Mouse (Mus musculus) heart, postnatal 0 days (tissue): ENCODE measurements around the gene Ccdc96. TPM values are rescaled to one million over a fixed set of nuclear protein-coding genes. Genes with fewer than 3 reads are reported as not detected.

Experiments
- ATAC-seq: fragments of 200-750 bp; cut with Nextera tagmentation; 2 replicates; pipeline ENCODE4 v1.8.0; 2017; ENCODE audit warnings: low read depth, moderate number of reproducible peaks, moderate library complexity; ENCODE audit not compliant: insufficient read depth
- DNase-seq: peaks from one replicate; pipeline ENCODE4 v3.0.0-alpha.2; 2016; ENCODE audit warnings: low spot score
- H3K27ac ChIP-seq: fragments of 300-500 bp; sonication (generic); 2 replicates; pipeline ENCODE4 v1.5.1; 2014; ENCODE audit warnings: low read depth, mild to moderate bottlenecking
- H3K27me3 ChIP-seq: fragments of 300-500 bp; sonication (generic); 2 replicates; pipeline ENCODE4 v1.6.1; 2014; ENCODE audit warnings: low read length, mixed read lengths; ENCODE audit not compliant: control insufficient read depth, insufficient read depth
- H3K36me3 ChIP-seq: fragments of 300-500 bp; sonication (generic); replicated peaks from 2 replicates; pipeline ENCODE4 v1.6.1; 2014; ENCODE audit warnings: low read length, mixed read lengths; ENCODE audit not compliant: control insufficient read depth, insufficient read depth
- H3K4me1 ChIP-seq: fragments of 300-500 bp; sonication (generic); 2 replicates; pipeline ENCODE4 v1.6.1; 2014; ENCODE audit warnings: antibody characterized with exemption; ENCODE audit not compliant: control insufficient read depth, insufficient read depth
- H3K4me2 ChIP-seq: fragments of 300-500 bp; sonication (generic); 2 replicates; pipeline ENCODE4 v1.6.1; 2014; ENCODE audit warnings: low read depth, mild to moderate bottlenecking, low read length, moderate library complexity
- H3K4me3 ChIP-seq: fragments of 300-500 bp; sonication (generic); 2 replicates; pipeline ENCODE4 v1.5.1; 2014; ENCODE audit warnings: low read depth, low read length
- H3K9ac ChIP-seq: fragments of 300-500 bp; sonication (generic); replicated peaks from 2 replicates; pipeline ENCODE4 v1.6.1; 2014; ENCODE audit warnings: low read depth, low read length, mixed read lengths
- H3K9me3 ChIP-seq: fragments of 300-500 bp; sonication (generic); replicated peaks from 2 replicates; pipeline ENCODE4 v1.6.1; 2016; ENCODE audit warnings: low read length; ENCODE audit not compliant: control insufficient read depth
- CTCF ChIP-seq: IDR thresholded peaks from 2 replicates; pipeline ENCODE4 v1.5.1; 2016; ENCODE audit warnings: antibody characterized with exemption, control low read depth, low read depth
- EP300 ChIP-seq: IDR thresholded peaks from 2 replicates; pipeline ENCODE4 v1.6.1; 2016; ENCODE audit warnings: antibody characterized with exemption, low read depth
- WGBS: fragments of 180-500 bp; shearing (Covaris S2); extraction: QIAGEN DNeasy Blood & Tissue Kit; methylation state at CpG from one replicate; pipeline ENCODE4 v1.1.7; 2014; 5-methylcytosine and 5-hydroxymethylcytosine counted together
- polyA plus RNA-seq: library from polyadenylated mRNA; unstranded; fragments of >200 nt; fragmentation: Nextera tagmentation; extraction: Ambion mirVana; gene quantifications from 2 replicates; pipeline ENCODE4 v1.2.1, GENCODE M21; 2015
- total RNA-seq: library from RNA; depleted of rRNA; stranded (reverse); fragments of >200 nt; gene quantifications from 2 replicates; pipeline ENCODE4 v1.2.3, GENCODE M21; 2014; ENCODE audit warnings: low replicate concordance

Gene Ccdc96
- total and polyA plus RNA-seq, 2 experiments from 2014 or later: 0.19 TPM; not detected in 1

DNA sequence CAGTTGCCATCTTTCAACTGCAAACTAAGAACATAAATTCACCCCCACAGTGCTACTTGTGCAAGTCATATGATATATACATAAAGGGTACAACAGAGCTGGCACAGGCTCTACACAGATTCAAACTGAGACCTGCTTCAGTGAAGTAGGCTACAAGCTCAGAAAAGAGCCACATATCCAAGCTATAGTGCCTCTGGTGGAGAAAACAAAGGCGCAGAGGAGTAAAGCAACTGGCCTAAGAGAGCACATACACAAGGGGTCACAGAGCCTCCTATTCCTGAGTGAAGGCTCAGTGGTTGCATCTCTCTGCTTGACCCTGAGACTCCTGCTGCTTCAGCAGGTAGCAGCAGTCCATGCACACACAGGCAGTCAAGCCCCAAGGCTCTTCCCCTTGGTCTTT, 3.3 kb upstream of the Ccdc96 start:
- no peaks in the 10 kb centered on the region for H3K9me3 ChIP-seq
- no peak overlapping the region for H3K4me2 ChIP-seq
- TF ChIP-seq CTCF: peak; percentile 31
- no peak for TF ChIP-seq EP300
- DNase-seq (no peak), ATAC-seq (no peak)
- WGBS: 77% methylated on average over 1 of the region's 1 CpGs
- H3K36me3 ChIP-seq: 0 out of 2 replicates have a peak, but pooled peaks cover 6% of the 10 kb centered on the region
- H3K4me1 ChIP-seq: peaks cover 42% of the 10 kb centered on the region
- H3K4me3 ChIP-seq: no peak overlapping the region
- H3K27ac ChIP-seq: no peak overlapping the region
- H3K27me3 ChIP-seq: peaks cover 10% of the 10 kb centered on the region
- H3K9ac ChIP-seq: no peak overlapping the region

DNA sequence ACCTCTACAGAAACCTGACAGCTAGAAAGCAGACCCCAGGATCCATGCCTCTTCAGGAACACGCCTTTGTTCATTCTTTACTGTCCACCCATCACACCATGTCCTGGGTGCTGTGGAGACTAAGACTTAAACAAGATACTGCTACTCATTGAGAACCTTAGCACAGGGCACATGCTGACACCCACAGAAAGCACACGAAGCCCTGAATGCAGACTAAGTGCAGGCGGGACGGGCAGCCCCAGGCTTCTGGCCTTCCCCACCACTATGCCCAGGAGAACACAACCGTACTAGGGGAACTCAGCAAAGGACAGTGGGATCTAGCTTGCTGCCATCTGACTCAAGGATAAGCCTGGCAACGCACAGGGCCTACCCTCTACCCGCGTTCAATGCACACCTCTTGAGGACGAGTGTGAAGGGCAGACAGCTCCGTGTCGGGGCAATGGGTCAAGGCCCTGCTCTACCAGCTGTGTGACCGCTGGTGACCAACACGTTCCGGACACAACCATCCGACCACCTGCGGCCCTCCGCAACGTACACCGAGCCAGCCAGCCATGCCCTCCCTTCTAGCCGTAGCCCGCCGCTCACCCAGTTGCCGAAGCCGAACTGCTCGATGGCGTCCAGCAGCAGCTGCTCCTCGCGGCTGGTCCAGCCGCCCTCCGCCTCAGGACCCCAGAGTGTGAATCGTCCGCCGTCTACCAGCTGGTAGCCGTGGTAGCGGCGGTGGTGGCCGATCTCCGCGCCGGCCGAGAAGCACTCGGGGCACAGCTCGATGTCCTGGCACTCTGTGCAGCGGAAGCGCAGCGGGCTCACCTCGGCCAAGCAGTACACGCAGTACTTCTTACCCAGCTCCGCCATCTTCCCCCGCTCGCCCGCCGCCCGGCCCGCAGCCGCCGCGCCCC, 936 bp upstream of the Ccdc96 start:
- WGBS: 2% methylated on average over 57 of the region's 58 CpGs
- Histone ChIP-seq H3K9ac (peak overlapping the region; percentile 83), H3K27me3 (peaks cover 14% of the 10 kb centered on the region), H3K27ac (peak overlapping the region; percentile 78), H3K4me2 (peak overlapping the region; percentile 93), H3K36me3 (no peaks in the 10 kb centered on the region), H3K4me1 (peaks cover 41% of the 10 kb centered on the region), H3K4me3 (peak overlapping the region; percentile 79), H3K9me3 (no peaks in the 10 kb centered on the region)
- ATAC-seq (peak; percentile 19; the same call in 1 of the 2 replicates), DNase-seq (peak; percentile 51)
- TF ChIP-seq CTCF (no peak), EP300 (no peak)

DNA sequence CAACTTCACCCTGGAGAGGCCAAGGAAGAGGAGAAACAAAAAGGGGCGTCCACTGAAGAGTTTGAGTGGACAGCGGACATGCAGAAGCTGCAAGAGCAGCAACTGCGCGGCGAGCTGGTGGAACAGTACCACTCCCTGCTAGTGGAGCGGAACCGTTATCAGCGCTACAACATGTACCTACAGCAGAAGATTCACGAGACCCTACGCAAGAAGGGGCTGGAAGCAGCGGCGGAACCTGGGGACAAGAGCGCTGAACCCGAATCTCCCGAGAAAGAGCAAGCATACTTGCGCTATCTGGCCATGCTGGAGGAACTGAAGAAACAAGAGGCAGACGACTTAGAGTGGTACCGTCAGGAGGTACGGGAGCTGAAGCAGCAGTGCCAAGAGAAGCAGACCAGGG, 918 bp downstream of the Ccdc96 start:
- no peaks in the 10 kb centered on the region for H3K9me3 ChIP-seq
- H3K36me3 ChIP-seq: no peaks in the 10 kb centered on the region
- peak overlapping the region; percentile 96 for H3K4me2 ChIP-seq
- no peak overlapping the region; the same call in 1 of the 2 replicates for H3K9ac ChIP-seq
- H3K4me3 ChIP-seq: peak overlapping the region; percentile 61
- peaks cover 14% of the 10 kb centered on the region for H3K27me3 ChIP-seq
- H3K4me1 ChIP-seq: peaks cover 25% of the 10 kb centered on the region
- 20% methylated on average over 19 of the region's 19 CpGs for WGBS
- DNase-seq (no peak), ATAC-seq (no peak)
- H3K27ac ChIP-seq: no peak overlapping the region
- no peak for TF ChIP-seq CTCF
- no peak for TF ChIP-seq EP300

- no peaks in the 10 kb centered on the region for H3K9me3 ChIP-seq
- H3K4me1 ChIP-seq: peaks cover 8% of the 10 kb centered on the region
- H3K9ac ChIP-seq: no peak overlapping the region
- H3K36me3 ChIP-seq: peaks cover 32% of the 10 kb centered on the region
- TF ChIP-seq EP300 (no peak), CTCF (peak; percentile 59)
- no peak overlapping the region for H3K4me2 ChIP-seq
- no peak for ATAC-seq
- no peak overlapping the region for H3K27ac ChIP-seq
- WGBS: 41% methylated on average over 2 of the region's 2 CpGs
- peaks cover 14% of the 10 kb centered on the region for H3K27me3 ChIP-seq
- no peak overlapping the region for H3K4me3 ChIP-seq
- DNase-seq: peak; percentile 24
Measured at GRCm38 (mm10) chr5:36489225-36489624, 4.8 kb downstream of the Ccdc96 start.

DNA sequence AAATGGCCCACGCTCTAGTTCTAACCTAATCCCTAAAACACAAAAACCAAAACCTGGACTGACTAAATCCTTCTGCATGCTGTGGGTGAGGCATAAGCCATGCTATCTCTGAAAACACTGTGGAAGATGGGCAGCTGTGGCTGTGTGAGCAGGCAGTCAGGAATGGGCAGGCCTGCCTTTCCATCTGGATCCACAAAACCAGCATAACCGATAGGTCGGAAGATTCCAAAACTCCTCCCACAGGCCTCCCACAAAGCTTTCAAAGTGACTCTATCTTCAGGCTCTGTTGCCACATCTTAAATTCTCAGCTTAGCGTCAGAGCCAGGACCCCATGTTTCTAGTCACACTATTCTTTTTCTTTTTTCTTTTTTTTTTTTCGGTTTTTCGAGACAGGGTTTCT, 9.5 kb downstream of the Ccdc96 start:
- Histone ChIP-seq H3K9me3 (no peaks in the 10 kb centered on the region), H3K4me3 (no peak overlapping the region), H3K9ac (no peak overlapping the region), H3K27me3 (no peaks in the 10 kb centered on the region), H3K36me3 (peaks cover 59% of the 10 kb centered on the region), H3K4me1 (no peaks in the 10 kb centered on the region), H3K4me2 (no peak overlapping the region), H3K27ac (no peak overlapping the region)
- ATAC-seq (no peak), DNase-seq (no peak)
- 84% methylated on average over 6 of the region's 6 CpGs for WGBS
- TF ChIP-seq EP300 (no peak), CTCF (no peak)
